Mouse (Mus musculus): ENCODE data around the gene Cplx2.

GRCm38 (mm10) chr13:54349126-54349759, 21.9 kb upstream of the Cplx2 start:
- peak; percentile 25; the same call in 1 of the 2 replicates for TF ChIP-seq CTCF (IDR thresholded peaks at IDR 0.05; ENCODE audit: borderline replicate concordance, insufficient read depth, low read depth, low read length)
- TF ChIP-seq POLR2A (IDR thresholded peaks at IDR 0.05; ENCODE audit: borderline replicate concordance, insufficient read depth, low read length) = no peak
